Mouse (Mus musculus) heart, adult 2 months (tissue): ENCODE data around the gene Gm42715.

ENCODE experiments used
- CTCF ChIP-seq: fragments of 200-600 bp; IDR thresholded peaks from 2 replicates; pipeline ENCODE4 v1.8.1; 2022; ENCODE audit warnings: antibody characterized with exemption, mild to moderate bottlenecking, moderate library complexity
- POLR2A ChIP-seq: fragments of 200-500 bp; IDR thresholded peaks from 2 replicates; pipeline ENCODE4 v1.6.1; 2011; ENCODE audit warnings: mild to moderate bottlenecking, low read depth, low read length, control low read depth; ENCODE audit not compliant: insufficient read depth

DNA sequence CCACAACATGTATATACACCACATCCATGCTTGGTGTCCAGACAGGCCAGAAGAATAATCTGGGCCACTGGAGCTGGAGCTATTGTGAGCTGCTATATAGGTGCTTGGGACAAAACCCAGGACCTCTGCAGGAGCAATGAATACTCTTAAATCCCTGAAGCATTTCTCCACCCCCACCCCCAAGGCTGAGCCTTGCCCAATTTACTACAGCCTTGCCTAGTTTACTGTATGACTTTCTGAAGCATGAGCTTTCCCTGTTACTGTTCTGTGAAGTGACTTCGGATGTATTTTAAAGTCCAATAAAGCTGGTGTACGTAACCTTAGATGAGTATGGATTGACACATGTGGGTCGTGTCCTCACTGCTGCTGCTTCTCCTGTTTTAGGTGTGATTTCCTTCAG lies 5.6 kb upstream of the Gm42715 start:
- TF ChIP-seq POLR2A (no peak), CTCF (no peak)
